Mouse (Mus musculus) mouse trophoblast stem cell (cell line): ENCODE data around the gene Capns2.

Experiments
- in situ Hi-C, 2 experiments: fragments of 300-500 bp; cut with MseI, MboI; formaldehyde crosslinking; loops; 2 replicates in 1 of 2; 3 replicates in 1 of 2; pipeline ENCODE4 v1.15.1; 2025

Gene Capns2

DNA sequence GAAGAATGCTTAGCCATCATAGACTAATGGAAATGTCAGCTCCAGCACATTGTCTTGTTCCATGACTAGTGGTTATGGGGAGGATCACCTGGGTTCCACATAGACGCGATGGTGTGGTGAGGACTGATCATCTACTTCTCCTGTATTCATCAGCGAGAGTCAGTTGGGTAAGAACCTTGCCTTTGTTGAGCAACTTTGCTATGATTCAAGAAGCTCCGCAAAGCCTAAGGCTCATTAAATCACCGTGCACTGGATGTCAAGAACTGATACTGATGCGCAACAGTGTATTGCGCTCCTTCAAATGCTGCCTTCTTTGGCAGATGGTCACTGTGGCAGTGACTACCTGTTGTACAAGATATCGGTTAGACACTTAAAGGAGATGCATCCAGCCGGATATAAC, 5.3 kb downstream of the Capns2 start:
- in situ Hi-C loops, result no loop called here

- in situ Hi-C loops, result no loop called here
Observed at GRCm38 (mm10) chr8:92908448-92908847, 7.2 kb downstream of the Capns2 start.

DNA sequence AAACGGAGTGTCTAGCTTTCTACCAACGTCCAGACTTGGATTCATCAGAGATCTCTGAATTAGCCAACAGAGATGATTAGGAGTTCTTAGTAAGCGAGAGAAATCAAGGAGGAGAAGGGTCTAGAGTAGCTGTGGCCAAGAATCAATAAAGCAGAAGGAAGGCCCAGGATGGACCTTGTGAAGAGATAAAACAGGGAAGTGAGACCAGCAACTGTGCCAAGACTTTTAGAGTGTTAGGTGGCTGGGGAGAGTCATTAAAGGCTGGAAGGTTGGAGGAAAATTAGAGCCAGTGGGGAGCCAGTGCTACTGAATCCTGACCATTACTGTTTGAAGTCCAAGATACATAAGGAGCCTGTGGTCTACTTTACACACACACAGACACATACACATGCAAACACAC, 10.3 kb downstream of the Capns2 start:
- in situ Hi-C loops, result no loop called here

DNA sequence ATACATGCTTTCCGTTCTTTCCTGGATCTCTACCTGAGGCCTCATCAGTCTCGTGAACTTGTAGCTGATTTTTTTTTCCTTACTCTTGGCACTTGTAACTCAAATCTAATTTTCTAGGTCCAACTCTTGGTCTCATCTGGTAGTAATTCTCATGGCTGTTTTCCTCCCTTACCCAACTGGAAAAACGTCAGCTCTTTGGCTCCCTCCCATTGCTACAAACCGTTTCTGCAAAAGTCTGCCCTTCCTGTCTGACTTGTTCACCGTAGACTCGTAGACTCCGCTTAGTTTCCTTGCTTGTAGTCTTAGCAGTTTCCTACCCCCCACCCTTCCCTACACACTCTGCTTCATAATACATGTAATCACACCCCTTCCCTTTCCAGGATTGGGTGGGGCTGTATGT, 12.2 kb downstream of the Capns2 start:
- in situ Hi-C loops, result no loop called here

- in situ Hi-C loops, result no loop called here
Observed at GRCm38 (mm10) chr8:92916082-92916481, 14.9 kb downstream of the Capns2 start.

GRCm38 (mm10) chr8:92921768-92922167, 20.6 kb downstream of the Capns2 start:
- in situ Hi-C loops, result no loop called here

DNA sequence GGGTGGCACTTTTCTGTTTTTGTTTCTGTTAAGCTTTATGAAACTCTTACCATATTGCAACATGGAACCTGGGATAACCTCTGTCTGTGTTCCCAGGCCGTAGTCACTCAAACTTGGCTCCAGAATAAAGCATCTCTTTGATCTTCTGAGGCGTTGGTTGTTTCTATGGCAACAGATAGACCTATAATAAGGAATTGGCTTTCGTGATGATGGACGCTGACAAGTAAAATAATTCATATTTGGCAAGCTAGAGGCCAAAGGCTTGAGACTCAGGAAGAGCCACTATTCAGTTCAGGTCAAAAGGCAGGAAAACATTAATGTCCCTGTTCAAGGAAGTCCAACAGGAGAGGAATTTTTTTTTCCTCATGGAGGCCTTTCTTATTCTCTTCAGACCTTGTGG, 27.8 kb downstream of the Capns2 start:
- in situ Hi-C loops, result no loop called here

GRCm38 (mm10) chr8:92938056-92938455, 36.8 kb downstream of the Capns2 start:
- in situ Hi-C loops, result no loop called here

DNA sequence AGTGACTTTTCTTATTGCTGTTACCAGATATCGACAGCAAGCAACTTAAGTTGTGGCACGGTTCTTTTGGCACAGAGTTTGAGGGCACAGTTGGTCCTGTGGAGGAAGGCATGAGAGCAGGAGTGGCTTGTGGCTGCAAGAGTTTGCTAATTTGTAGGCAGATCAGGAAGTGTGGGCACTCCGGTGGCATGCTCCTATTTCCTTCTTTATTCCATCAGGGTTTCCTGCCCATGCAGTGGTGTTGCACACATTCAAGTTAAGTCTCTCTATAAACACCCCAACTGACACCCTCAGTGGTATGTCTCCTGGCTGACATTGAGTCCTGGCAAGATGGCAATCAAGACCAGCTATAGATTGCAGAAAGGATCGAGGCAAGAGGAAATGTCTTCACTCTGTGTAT, 47.9 kb downstream of the Capns2 start:
- in situ Hi-C loops, result no loop called here

GRCm38 (mm10) chr8:92950639-92951371, 49.6 kb downstream of the Capns2 start:
- in situ Hi-C loops, result no loop called here
